Mouse (Mus musculus) brain, embryonic 18.5 days (tissue): ENCODE results near the gene Cyp2d34.

Experiments used
- DNase-seq: peaks from one replicate; pipeline ENCODE4 v3.0.0-alpha.2; 2012; ENCODE audit warnings: low read depth, low spot score

Gene Cyp2d34

GRCm38 (mm10) chr15:82620531-82621202, at the start of gene Cyp2d34:
Gene Cyp2d34 (minus strand): TSS chr15:82620946.
- DNase-seq, result no peak

DNA sequence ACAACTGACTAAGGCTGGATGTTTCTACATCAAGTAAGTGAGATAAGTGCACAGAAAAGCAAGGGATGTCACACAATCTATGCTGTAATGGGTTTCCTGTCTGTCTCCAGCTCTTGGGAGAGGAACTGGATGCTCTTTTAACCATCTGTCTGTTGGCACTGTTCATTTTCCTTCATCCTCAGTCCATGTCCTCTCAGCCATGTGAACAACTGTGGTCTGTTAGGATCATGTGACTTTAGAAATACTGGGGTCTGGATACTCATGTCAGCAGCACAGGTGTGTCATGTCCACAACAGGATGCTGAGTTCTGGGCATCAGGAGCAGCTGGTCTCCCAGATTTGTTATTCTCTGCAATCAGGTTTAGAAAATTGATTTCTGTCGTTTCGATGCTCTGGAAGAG, 35.6 kb upstream of the Cyp2d34 start:
- no peak for DNase-seq

GRCm38 (mm10) chr15:82644371-82644770, 23.6 kb upstream of the Cyp2d34 start:
- DNase-seq, result no peak

- DNase-seq, result no peak
Observed at GRCm38 (mm10) chr15:82643771-82644170, 23.0 kb upstream of the Cyp2d34 start.

DNA sequence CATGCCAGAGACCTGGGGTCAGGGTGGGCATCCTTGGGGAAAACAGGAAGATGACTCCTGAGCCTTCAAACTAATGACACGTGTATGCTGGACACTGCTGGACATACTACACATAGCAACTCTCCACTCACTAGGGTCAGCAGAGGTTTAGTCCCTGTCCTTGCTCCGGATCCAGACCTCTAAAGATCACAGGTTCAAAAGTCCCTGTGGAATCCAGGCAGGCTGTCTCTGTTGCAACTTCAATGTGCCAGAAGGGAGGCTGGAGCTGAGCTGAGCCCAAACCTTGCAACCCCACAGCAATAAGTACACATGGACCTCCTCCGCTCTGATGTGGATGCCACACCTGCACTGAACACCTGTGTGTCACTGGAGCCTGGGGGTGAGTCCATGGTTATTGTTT, 22.0 kb upstream of the Cyp2d34 start:
- no peak for DNase-seq

- DNase-seq, result no peak
Observed at GRCm38 (mm10) chr15:82641921-82642320, 21.2 kb upstream of the Cyp2d34 start.

GRCm38 (mm10) chr15:82641390-82641789, 20.6 kb upstream of the Cyp2d34 start:
- no peak for DNase-seq

GRCm38 (mm10) chr15:82640201-82640600, 19.5 kb upstream of the Cyp2d34 start:
- no peak for DNase-seq

- DNase-seq, result no peak
Observed at GRCm38 (mm10) chr15:82637130-82638075, 16.7 kb upstream of the Cyp2d34 start.

DNA sequence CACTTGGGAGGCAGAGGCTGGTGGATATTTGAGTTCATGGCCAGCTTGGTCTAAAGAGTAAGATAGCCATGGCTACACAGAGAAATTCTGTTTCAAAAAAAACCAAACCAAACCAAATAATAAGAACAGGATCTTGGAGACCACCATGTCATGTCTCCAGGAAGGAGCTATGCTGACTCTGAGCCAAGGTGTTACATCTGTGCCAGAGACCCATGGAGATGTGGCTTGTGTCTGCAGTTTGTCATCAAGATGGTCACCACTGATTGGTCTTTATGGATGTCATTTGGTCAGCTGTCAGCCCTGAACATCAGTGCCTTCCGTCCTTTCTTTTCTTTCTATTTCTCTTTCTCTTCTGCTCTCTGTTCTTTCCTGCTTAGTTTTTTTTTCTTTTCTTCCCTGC, 14.2 kb upstream of the Cyp2d34 start:
- no peak for DNase-seq

DNA sequence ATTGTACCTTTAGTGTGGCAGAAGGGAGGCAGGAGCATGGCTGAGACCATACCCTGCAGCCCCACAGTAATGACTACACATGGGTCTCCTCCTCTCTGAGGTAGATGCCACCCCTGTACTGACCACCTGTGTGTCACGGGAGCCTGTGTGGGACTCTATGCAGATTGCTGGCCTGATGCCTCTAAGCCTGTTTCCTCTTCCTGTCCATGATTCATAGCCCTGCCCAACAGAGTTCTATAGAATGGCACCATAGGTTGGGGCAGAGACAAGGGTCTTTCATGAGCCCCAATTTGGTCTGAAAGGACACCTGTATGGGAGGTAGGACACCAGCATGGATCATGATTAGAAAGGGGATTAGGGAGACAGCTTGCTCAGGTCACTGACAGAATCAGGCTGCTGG, 1.2 kb upstream of the Cyp2d34 start:
- no peak for DNase-seq

GRCm38 (mm10) chr15:82618362-82619020, 2.3 kb downstream of the Cyp2d34 start:
- no peak for DNase-seq

DNA sequence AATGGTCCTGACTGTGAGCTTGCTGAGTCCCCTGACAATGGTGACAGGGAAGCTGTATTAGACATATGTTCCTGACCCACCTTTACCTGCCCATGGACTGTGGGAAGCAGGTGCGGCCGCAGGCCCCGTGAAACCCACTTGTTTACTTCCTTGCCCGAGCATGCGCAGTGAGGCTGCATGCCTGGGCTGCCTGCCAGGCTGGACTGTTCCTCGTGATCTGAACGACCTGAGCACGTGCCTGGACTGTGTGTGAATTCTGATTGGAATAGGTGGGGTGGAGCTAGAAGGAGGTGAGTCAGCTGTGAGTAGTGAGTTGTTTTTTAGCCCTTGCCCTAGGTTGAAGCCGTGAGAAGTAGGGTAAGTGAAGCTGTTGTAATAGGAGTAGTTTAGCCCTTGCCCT, 38.1 kb downstream of the Cyp2d34 start:
- DNase-seq, result no peak

- DNase-seq, result no peak
Observed at GRCm38 (mm10) chr15:82579071-82579470, 41.7 kb downstream of the Cyp2d34 start.

GRCm38 (mm10) chr15:82572856-82573255, 47.9 kb downstream of the Cyp2d34 start:
- DNase-seq, result no peak
